Mouse (Mus musculus): ENCODE measurements around the gene Tmbim1.
A peak's percentile ranks its signal among the peaks of the same experiment; 100 is the strongest.
"Not testable (repeated sequence)": the region's sequence is repeated elsewhere in the genome, so short reads cannot be mapped to it uniquely, and the experiment has no call there.

The Tmbim1 gene

GRCm38 (mm10) chr1:74305522-74305921, at the start of gene Tmbim1:
Tmbim1 (minus strand) TSS chr1:74305622.
- no peak for DNase-seq (ENCODE audit: low read depth, low spot score)

- no peak for DNase-seq (ENCODE audit: low read depth, low spot score)
Observed at GRCm38 (mm10) chr1:74353453-74354229, 48.2 kb upstream of the Tmbim1 start.

GRCm38 (mm10) chr1:74352532-74353096, 47.2 kb upstream of the Tmbim1 start:
- DNase-seq (ENCODE audit: low read depth, low spot score), result peak; percentile 93

GRCm38 (mm10) chr1:74351185-74351769, 45.9 kb upstream of the Tmbim1 start:
- DNase-seq (ENCODE audit: low read depth, low spot score), result peak; percentile 26

GRCm38 (mm10) chr1:74344163-74344916, 38.9 kb upstream of the Tmbim1 start:
- DNase-seq (ENCODE audit: low read depth, low spot score), result no peak

- no peak for DNase-seq (ENCODE audit: low read depth, low spot score)
Observed at GRCm38 (mm10) chr1:74343161-74343560, 37.7 kb upstream of the Tmbim1 start.

GRCm38 (mm10) chr1:74342308-74342707, 36.9 kb upstream of the Tmbim1 start:
- DNase-seq (ENCODE audit: low read depth, low spot score), result no peak

GRCm38 (mm10) chr1:74341898-74342297, 36.5 kb upstream of the Tmbim1 start:
- no peak for DNase-seq (ENCODE audit: low read depth, low spot score)

GRCm38 (mm10) chr1:74340992-74341391, 35.6 kb upstream of the Tmbim1 start:
- not testable (repeated sequence) for DNase-seq (ENCODE audit: low read depth, low spot score)

GRCm38 (mm10) chr1:74340361-74340764, 34.9 kb upstream of the Tmbim1 start:
- DNase-seq (ENCODE audit: low read depth, low spot score), result no peak

- no peak for DNase-seq (ENCODE audit: low read depth, low spot score)
Observed at GRCm38 (mm10) chr1:74339917-74340316, 34.5 kb upstream of the Tmbim1 start.

GRCm38 (mm10) chr1:74338626-74339025, 33.2 kb upstream of the Tmbim1 start:
- no peak for DNase-seq (ENCODE audit: low read depth, low spot score)

GRCm38 (mm10) chr1:74338013-74338412, 32.6 kb upstream of the Tmbim1 start:
- no peak for DNase-seq (ENCODE audit: low read depth, low spot score)

GRCm38 (mm10) chr1:74337241-74337771, 31.9 kb upstream of the Tmbim1 start:
- no peak for DNase-seq (ENCODE audit: low read depth, low spot score)

- no peak for DNase-seq (ENCODE audit: low read depth, low spot score)
Observed at GRCm38 (mm10) chr1:74335436-74336170, 30.2 kb upstream of the Tmbim1 start.

GRCm38 (mm10) chr1:74335033-74335432, 29.6 kb upstream of the Tmbim1 start:
- peak; percentile 31 for DNase-seq (ENCODE audit: low read depth, low spot score)

- no peak for DNase-seq (ENCODE audit: low read depth, low spot score)
Observed at GRCm38 (mm10) chr1:74334607-74335006, 29.2 kb upstream of the Tmbim1 start.

- DNase-seq (ENCODE audit: low read depth, low spot score), result no peak
Observed at GRCm38 (mm10) chr1:74332930-74333329, 27.5 kb upstream of the Tmbim1 start.

- peak; percentile 49 for DNase-seq (ENCODE audit: low read depth, low spot score)
Observed at GRCm38 (mm10) chr1:74332241-74332763, 26.9 kb upstream of the Tmbim1 start.

GRCm38 (mm10) chr1:74331046-74331681, 25.7 kb upstream of the Tmbim1 start:
- DNase-seq (ENCODE audit: low read depth, low spot score), result no peak

Measured in 3T3-L1 (cell line).